In the genomic region with DNA sequence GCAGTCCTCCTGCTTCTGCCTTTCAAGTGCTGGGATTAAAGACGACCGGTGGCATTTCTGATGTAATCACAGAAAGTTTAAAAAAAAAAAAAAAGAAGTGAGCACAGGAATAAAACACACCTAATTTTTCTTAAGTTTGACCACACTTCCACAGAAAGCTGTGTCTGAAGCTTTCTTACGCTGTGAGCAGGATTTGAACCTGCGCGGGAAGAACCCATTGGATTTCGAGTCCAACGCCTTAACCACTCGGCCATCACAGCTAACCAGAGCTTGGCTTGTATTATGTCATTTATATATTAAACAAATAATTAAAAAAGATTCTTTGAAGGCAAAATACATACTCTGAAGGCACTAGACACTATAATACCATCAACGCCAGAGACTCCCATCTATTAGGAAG, we compare ENCODE assay signal across 8 mouse cellular contexts. TPM values are rescaled to one million over a fixed set of nuclear protein-coding genes. Genes with fewer than 3 reads are reported as not detected.
A peak's percentile ranks its signal among the peaks of the same experiment; 100 is the strongest.
DNase-seq lines count a peak whose midpoint lies in the region; ATAC-seq lines count a peak whose summit lies in the region.

No protein-coding gene starts in this region.

- 0 out of 2 replicates have a peak, but pooled peaks cover 2% of the 10 kb centered on the region for H3K4me1 ChIP-seq in forebrain, embryonic 11.5 days (replicated peaks; ENCODE audit: control insufficient read depth, insufficient read depth, low read length)
- H3K4me1 ChIP-seq in lung, embryonic 15.5 days, result peaks cover 9% of the 10 kb centered on the region; the same call in 1 of the 2 replicates
- peaks cover 14% of the 10 kb centered on the region for H3K4me1 ChIP-seq in neural tube, embryonic 15.5 days

- H3K27ac ChIP-seq in forebrain, embryonic 11.5 days (ENCODE audit: low read depth, low read length), result no peak overlapping the region
- H3K27ac ChIP-seq in lung, embryonic 15.5 days, result peak overlapping the region; percentile 41
- H3K27ac ChIP-seq in neural tube, embryonic 15.5 days (replicated peaks), result no peak overlapping the region

- peak; percentile 83 for DNase-seq in MEL-GATA-1-ER (ENCODE audit: extremely low read depth, low read depth)
- peak; percentile 87 for DNase-seq in c-Kit-positive CD71-negative TER-119-negative erythroid progenitor cells, embryonic 14.5 days (ENCODE audit: low read depth)
- peak; percentile 87 for DNase-seq in forebrain, embryonic 11.5 days (ENCODE audit: low spot score)
- peak; percentile 78 to 87 for DNase-seq in heart, postnatal 14 days
- DNase-seq in kidney, postnatal 36 days, result peak; percentile 80 to 83
- peak; percentile 73 for DNase-seq in thymus, postnatal 14 days

- H3K9ac ChIP-seq in forebrain, embryonic 11.5 days (ENCODE audit: low read length), result peak overlapping the region; percentile 49
- H3K9ac ChIP-seq in lung, embryonic 15.5 days, result peak overlapping the region; percentile 28
- H3K9ac ChIP-seq in neural tube, embryonic 15.5 days (replicated peaks), result 0 out of 2 replicates have a peak overlapping the region, but pooled peaks have one; percentile 7

- 0% methylated on average over 9 of the region's 9 CpGs for WGBS in forebrain, embryonic 11.5 days
- under 1% methylated on average over 9 of the region's 9 CpGs for WGBS in lung, embryonic 15.5 days
- WGBS in neural tube, embryonic 15.5 days, result 3% methylated on average over 9 of the region's 9 CpGs

- intact Hi-C loops in heart, postnatal 14 days (cut with DNase I), result loop anchor here (5.0 to 10.0 kb wide), 2 partner anchors 617 to 1430 kb away; a partner anchor contains a TSS

- ATAC-seq in forebrain, embryonic 11.5 days (replicated peaks; ENCODE audit: low FRiP score), result peak; percentile 76
- ATAC-seq in lung, embryonic 15.5 days (ENCODE audit: borderline replicate concordance, extremely low read depth, low FRiP score, low TSS enrichment), result peak; percentile 73; the same call in 1 of the 2 replicates
- ATAC-seq in neural tube, embryonic 15.5 days (ENCODE audit: low FRiP score), result 0 out of 2 replicates have a peak, but pooled peaks have one; percentile 66

- H3K27me3 ChIP-seq in forebrain, embryonic 11.5 days (ENCODE audit: control insufficient read depth, insufficient read depth, low read length), result peaks cover 5% of the 10 kb centered on the region; the same call in 1 of the 2 replicates
- no peaks in the 10 kb centered on the region for H3K27me3 ChIP-seq in lung, embryonic 15.5 days
- H3K27me3 ChIP-seq in neural tube, embryonic 15.5 days (replicated peaks), result peaks cover 51% of the 10 kb centered on the region

- peak overlapping the region; percentile 46 for H3K4me3 ChIP-seq in forebrain, embryonic 11.5 days (ENCODE audit: low read depth, low read length)
- peak overlapping the region; percentile 57 for H3K4me3 ChIP-seq in lung, embryonic 15.5 days
- peak overlapping the region; percentile 33 for H3K4me3 ChIP-seq in neural tube, embryonic 15.5 days (replicated peaks)

- H3K36me3 ChIP-seq in forebrain, embryonic 11.5 days (ENCODE audit: control insufficient read depth, insufficient read depth, low read length), result no peaks in the 10 kb centered on the region
- no peaks in the 10 kb centered on the region for H3K36me3 ChIP-seq in lung, embryonic 15.5 days
- no peaks in the 10 kb centered on the region for H3K36me3 ChIP-seq in neural tube, embryonic 15.5 days

- H3K4me2 ChIP-seq in forebrain, embryonic 11.5 days (ENCODE audit: low read depth, low read length, severe bottlenecking), result peak overlapping the region; percentile 78
- peak overlapping the region; percentile 85 for H3K4me2 ChIP-seq in lung, embryonic 15.5 days
- peak overlapping the region; percentile 58 for H3K4me2 ChIP-seq in neural tube, embryonic 15.5 days

- H3K9me3 ChIP-seq in forebrain, embryonic 11.5 days (ENCODE audit: control insufficient read depth, low read length), result no peaks in the 10 kb centered on the region
- H3K9me3 ChIP-seq in lung, embryonic 15.5 days, result no peaks in the 10 kb centered on the region
- no peaks in the 10 kb centered on the region for H3K9me3 ChIP-seq in neural tube, embryonic 15.5 days (replicated peaks)

RNA-seq across cellular contexts. Expression of a gene that starts 12.7 kb away (rescaled TPM):
- polyA plus RNA-seq in forebrain, embryonic 11.5 days (2014; fragmentation: Nextera tagmentation; extraction: Ambion mirVana), result 0.37 TPM in 1 of 2 replicates, not detected in the other
- total RNA-seq in heart, postnatal 14 days (2021), result 10 to 100 TPM in 1 of 2 experiments, not detected in 1; 11.6 TPM
- polyA plus RNA-seq in lung, embryonic 15.5 days (2015; fragmentation: Nextera tagmentation; extraction: Ambion mirVana), result 11.2 and 36.4 TPM in 2 replicates
- polyA plus RNA-seq in neural tube, embryonic 15.5 days (2015; fragmentation: Nextera tagmentation; extraction: Ambion mirVana), result 0.09 and 167 TPM in 2 replicates

RNA-seq across cellular contexts. Expression of a gene that starts 13.1 kb away (rescaled TPM):
- polyA plus RNA-seq in forebrain, embryonic 11.5 days (2014; fragmentation: Nextera tagmentation; extraction: Ambion mirVana), result 5.6 TPM in 1 of 2 replicates, not detected in the other
- total RNA-seq in heart, postnatal 14 days (2021), result 100 to 1,000 TPM in 1 of 2 experiments, 10 to 100 TPM in 1; 69.3 to 132 TPM
- 8.1 and 8.2 TPM in 2 replicates for polyA plus RNA-seq in lung, embryonic 15.5 days (2015; fragmentation: Nextera tagmentation; extraction: Ambion mirVana)
- polyA plus RNA-seq in neural tube, embryonic 15.5 days (2015; fragmentation: Nextera tagmentation; extraction: Ambion mirVana), result 4.5 TPM in 1 of 2 replicates, not detected in the other

RNA-seq across cellular contexts. Expression of a gene that starts 13.4 kb away (rescaled TPM):
- polyA plus RNA-seq in forebrain, embryonic 11.5 days (2014; fragmentation: Nextera tagmentation; extraction: Ambion mirVana), result 5.4 and 11.9 TPM in 2 replicates
- total RNA-seq in heart, postnatal 14 days (2021), result 100 to 1,000 TPM in 1 of 2 experiments, 10 to 100 TPM in 1; 67.9 to 160 TPM
- 7.0 and 7.4 TPM in 2 replicates for polyA plus RNA-seq in lung, embryonic 15.5 days (2015; fragmentation: Nextera tagmentation; extraction: Ambion mirVana)
- polyA plus RNA-seq in neural tube, embryonic 15.5 days (2015; fragmentation: Nextera tagmentation; extraction: Ambion mirVana), result 0.97 and 2.2 TPM in 2 replicates

RNA-seq across cellular contexts. Expression of a gene that starts 18.9 kb away (rescaled TPM):
- polyA plus RNA-seq in forebrain, embryonic 11.5 days (2014; fragmentation: Nextera tagmentation; extraction: Ambion mirVana), result 52.1 and 59.1 TPM in 2 replicates
- total RNA-seq in heart, postnatal 14 days (2021), result 10 to 100 TPM; 29.6 to 55.4 TPM
- 27.2 and 29.1 TPM in 2 replicates for polyA plus RNA-seq in lung, embryonic 15.5 days (2015; fragmentation: Nextera tagmentation; extraction: Ambion mirVana)
- 4.8 and 8.5 TPM in 2 replicates for polyA plus RNA-seq in neural tube, embryonic 15.5 days (2015; fragmentation: Nextera tagmentation; extraction: Ambion mirVana)

RNA-seq across cellular contexts. Expression of a gene that starts 20.5 kb away (rescaled TPM):
- 64.5 and 67.2 TPM in 2 replicates for polyA plus RNA-seq in forebrain, embryonic 11.5 days (2014; fragmentation: Nextera tagmentation; extraction: Ambion mirVana)
- 100 to 1,000 TPM in 1 of 2 experiments, 10 to 100 TPM in 1; 44.4 to 112 TPM for total RNA-seq in heart, postnatal 14 days (2021)
- 52.7 and 55.6 TPM in 2 replicates for polyA plus RNA-seq in lung, embryonic 15.5 days (2015; fragmentation: Nextera tagmentation; extraction: Ambion mirVana)
- polyA plus RNA-seq in neural tube, embryonic 15.5 days (2015; fragmentation: Nextera tagmentation; extraction: Ambion mirVana), result 3.0 and 13.9 TPM in 2 replicates
